Mouse (Mus musculus) heart, embryonic 16.5 days (tissue): ENCODE data around the gene Nfil3. TPM values are rescaled to one million over a fixed set of nuclear protein-coding genes. Genes with fewer than 3 reads are reported as not detected.

Experiments
- ATAC-seq: fragments of 200-750 bp; cut with Nextera tagmentation; replicated peaks from 2 replicates; pipeline ENCODE4 v1.8.0; 2017; ENCODE audit warnings: moderate number of reproducible peaks; ENCODE audit not compliant: insufficient read depth, low FRiP score; ENCODE audit errors: extremely low read depth
- H3K27ac ChIP-seq: fragments of 300-500 bp; sonication (generic); 2 replicates; pipeline ENCODE4 v1.5.1; 2014; ENCODE audit warnings: mild to moderate bottlenecking, low read length, control low read depth, moderate library complexity
- H3K27me3 ChIP-seq: fragments of 300-500 bp; sonication (generic); 2 replicates; pipeline ENCODE4 v1.6.1; 2014; ENCODE audit warnings: low read length, mixed read lengths; ENCODE audit not compliant: control insufficient read depth, insufficient read depth
- H3K36me3 ChIP-seq: fragments of 300-500 bp; sonication (generic); 2 replicates; pipeline ENCODE4 v1.6.1; 2014; ENCODE audit not compliant: control insufficient read depth, insufficient read depth
- H3K4me1 ChIP-seq: fragments of 300-500 bp; sonication (generic); 2 replicates; pipeline ENCODE4 v1.6.1; 2014; ENCODE audit warnings: low read length, mixed read lengths; ENCODE audit not compliant: control insufficient read depth, insufficient read depth
- H3K4me2 ChIP-seq: fragments of 300-500 bp; sonication (generic); 2 replicates; pipeline ENCODE4 v1.6.1; 2014; ENCODE audit warnings: low read depth, mild to moderate bottlenecking, control low read depth, low read length
- H3K4me3 ChIP-seq: fragments of 300-500 bp; sonication (generic); 2 replicates; pipeline ENCODE4 v1.5.1; 2014; ENCODE audit warnings: mild to moderate bottlenecking, control low read depth, low read length
- H3K9ac ChIP-seq: fragments of 300-500 bp; sonication (generic); 2 replicates; pipeline ENCODE4 v1.6.1; 2014; ENCODE audit warnings: low read length, control low read depth
- H3K9me3 ChIP-seq: fragments of 300-500 bp; sonication (generic); replicated peaks from 2 replicates; pipeline ENCODE4 v1.6.1; 2016; ENCODE audit warnings: low read length; ENCODE audit not compliant: control insufficient read depth
- WGBS: fragments of 180-500 bp; shearing (Covaris S2); extraction: QIAGEN DNeasy Blood & Tissue Kit; methylation state at CpG from one replicate; pipeline ENCODE4 v1.1.7; 2014; 5-methylcytosine and 5-hydroxymethylcytosine counted together
- polyA plus RNA-seq: library from polyadenylated mRNA; unstranded; fragments of >200 nt; fragmentation: Nextera tagmentation; extraction: Ambion mirVana; gene quantifications from 2 replicates; pipeline ENCODE4 v1.2.1, GENCODE M21; 2015

Nfil3 gene
- polyA plus RNA-seq, 1 experiment from 2014 or later = 39.7 TPM

- Histone ChIP-seq H3K9me3 (no peaks in the 10 kb centered on the region), H3K27ac (no peak overlapping the region), H3K27me3 (no peaks in the 10 kb centered on the region), H3K4me1 (no peaks in the 10 kb centered on the region), H3K4me2 (no peak overlapping the region), H3K4me3 (no peak overlapping the region), H3K9ac (no peak overlapping the region), H3K36me3 (peaks cover 33% of the 10 kb centered on the region)
- 84% methylated on average over 4 of the region's 4 CpGs for WGBS
- ATAC-seq = no peak
Measured at GRCm38 (mm10) chr13:52962922-52963321, 18.0 kb downstream of the Nfil3 start.

- Histone ChIP-seq H3K4me3 (no peak overlapping the region), H3K9me3 (no peaks in the 10 kb centered on the region), H3K36me3 (peaks cover 28% of the 10 kb centered on the region), H3K4me1 (no peaks in the 10 kb centered on the region), H3K27me3 (no peaks in the 10 kb centered on the region), H3K9ac (no peak overlapping the region), H3K27ac (no peak overlapping the region), H3K4me2 (no peak overlapping the region)
- WGBS = 85% methylated on average over 6 of the region's 6 CpGs
- no peak for ATAC-seq
Measured at GRCm38 (mm10) chr13:52962361-52962760, 18.5 kb downstream of the Nfil3 start.

GRCm38 (mm10) chr13:52953779-52954553 is 26.9 kb downstream of the Nfil3 start:
- ATAC-seq = no peak
- H3K4me1 ChIP-seq = no peaks in the 10 kb centered on the region
- 0 out of 2 replicates have a peak, but pooled peaks cover 3% of the 10 kb centered on the region for H3K9me3 ChIP-seq
- 89% methylated on average over 6 of the region's 6 CpGs for WGBS
- H3K4me3 ChIP-seq = no peak overlapping the region
- no peak overlapping the region for H3K27ac ChIP-seq
- no peak overlapping the region for H3K9ac ChIP-seq
- no peak overlapping the region for H3K4me2 ChIP-seq
- no peaks in the 10 kb centered on the region for H3K36me3 ChIP-seq
- no peaks in the 10 kb centered on the region for H3K27me3 ChIP-seq

- H3K36me3 ChIP-seq = no peaks in the 10 kb centered on the region
Measured at GRCm38 (mm10) chr13:52949211-52949610, 31.7 kb downstream of the Nfil3 start.

GRCm38 (mm10) chr13:52947545-52947944 is 33.3 kb downstream of the Nfil3 start:
- Histone ChIP-seq H3K4me1 (peaks cover 8% of the 10 kb centered on the region), H3K4me3 (no peak overlapping the region), H3K9ac (no peak overlapping the region), H3K36me3 (no peaks in the 10 kb centered on the region), H3K27me3 (no peaks in the 10 kb centered on the region), H3K4me2 (no peak overlapping the region), H3K27ac (no peak overlapping the region), H3K9me3 (no peaks in the 10 kb centered on the region)
- WGBS = 80% methylated on average over 4 of the region's 4 CpGs
- ATAC-seq = no peak

More at GRCm38 (mm10) chr13:52949211-52949610, 31.7 kb downstream of the Nfil3 start:
- H3K27ac ChIP-seq = no peak overlapping the region
- H3K9ac ChIP-seq = no peak overlapping the region
- H3K4me2 ChIP-seq = no peak overlapping the region
- H3K9me3 ChIP-seq = 0 out of 2 replicates have a peak, but pooled peaks cover 2% of the 10 kb centered on the region
- H3K27me3 ChIP-seq = no peaks in the 10 kb centered on the region
- no peak overlapping the region for H3K4me3 ChIP-seq
- no peak for ATAC-seq
- 91% methylated on average over 3 of the region's 3 CpGs for WGBS
- peaks cover under 1% of the 10 kb centered on the region for H3K4me1 ChIP-seq

- Histone ChIP-seq H3K27ac (no peak overlapping the region), H3K4me3 (no peak overlapping the region), H3K4me2 (no peak overlapping the region), H3K36me3 (no peaks in the 10 kb centered on the region), H3K9ac (no peak overlapping the region), H3K27me3 (no peaks in the 10 kb centered on the region), H3K9me3 (no peaks in the 10 kb centered on the region), H3K4me1 (peaks cover 8% of the 10 kb centered on the region)
- no peak for ATAC-seq
- WGBS = 81% methylated on average over 9 of the region's 9 CpGs
Measured at GRCm38 (mm10) chr13:52945769-52946168, 35.1 kb downstream of the Nfil3 start.

GRCm38 (mm10) chr13:52944116-52944515 is 36.8 kb downstream of the Nfil3 start:
- Histone ChIP-seq H3K4me1 (peaks cover 8% of the 10 kb centered on the region), H3K36me3 (no peaks in the 10 kb centered on the region), H3K27me3 (no peaks in the 10 kb centered on the region), H3K9me3 (no peaks in the 10 kb centered on the region), H3K4me2 (no peak overlapping the region), H3K27ac (no peak overlapping the region), H3K4me3 (no peak overlapping the region), H3K9ac (no peak overlapping the region)
- no peak for ATAC-seq
- WGBS = 29% methylated on average over 4 of the region's 4 CpGs

- no peak overlapping the region for H3K27ac ChIP-seq
- H3K4me1 ChIP-seq = peaks cover 8% of the 10 kb centered on the region
- H3K9ac ChIP-seq = no peak overlapping the region
- no peaks in the 10 kb centered on the region for H3K36me3 ChIP-seq
- WGBS = 67% methylated on average over 1 of the region's 1 CpGs
- H3K9me3 ChIP-seq = no peaks in the 10 kb centered on the region
- no peaks in the 10 kb centered on the region for H3K27me3 ChIP-seq
- no peak overlapping the region for H3K4me2 ChIP-seq
- no peak overlapping the region for H3K4me3 ChIP-seq
- no peak for ATAC-seq
Measured at GRCm38 (mm10) chr13:52942876-52943388, 37.9 kb downstream of the Nfil3 start.

- H3K4me1 ChIP-seq = peaks cover 8% of the 10 kb centered on the region
- H3K27me3 ChIP-seq = no peaks in the 10 kb centered on the region
- no peaks in the 10 kb centered on the region for H3K9me3 ChIP-seq
- H3K36me3 ChIP-seq = no peaks in the 10 kb centered on the region
- no peak overlapping the region for H3K9ac ChIP-seq
- no peak overlapping the region for H3K4me2 ChIP-seq
- ATAC-seq = no peak
- no peak overlapping the region for H3K27ac ChIP-seq
- WGBS = 70% methylated on average over 7 of the region's 7 CpGs
- no peak overlapping the region for H3K4me3 ChIP-seq
Measured at GRCm38 (mm10) chr13:52940956-52941355, 39.9 kb downstream of the Nfil3 start.
